Mouse (Mus musculus) stomach, embryonic 15.5 days (tissue): ENCODE results near the gene Hsf2bp. TPM values are rescaled to one million over a fixed set of nuclear protein-coding genes. Genes with fewer than 3 reads are reported as not detected.
A peak's percentile ranks its signal among the peaks of the same experiment; 100 is the strongest.

Source experiments
- ATAC-seq: fragments of 200-750 bp; cut with Nextera tagmentation; 2 replicates; pipeline ENCODE4 v1.8.0; 2017; ENCODE audit warnings: low read depth, moderate number of reproducible peaks, moderate TSS enrichment; ENCODE audit not compliant: insufficient read depth, low FRiP score
- H3K27ac ChIP-seq: fragments of 300-500 bp; sonication (generic); 2 replicates; pipeline ENCODE4 v1.5.1; 2015; ENCODE audit warnings: mild to moderate bottlenecking, inconsistent platforms
- H3K27me3 ChIP-seq: fragments of 300-500 bp; sonication (generic); replicated peaks from 2 replicates; pipeline ENCODE4 v1.6.1; 2015; ENCODE audit warnings: inconsistent platforms
- H3K36me3 ChIP-seq: fragments of 300-500 bp; sonication (generic); 2 replicates; pipeline ENCODE4 v1.6.1; 2015; ENCODE audit warnings: inconsistent platforms
- H3K4me1 ChIP-seq: fragments of 300-500 bp; sonication (generic); 2 replicates; pipeline ENCODE4 v1.6.1; 2015; ENCODE audit warnings: inconsistent platforms
- H3K4me2 ChIP-seq: fragments of 300-500 bp; sonication (generic); 2 replicates; pipeline ENCODE4 v1.6.1; 2015; ENCODE audit warnings: mild to moderate bottlenecking, inconsistent platforms
- H3K4me3 ChIP-seq: fragments of 300-500 bp; sonication (generic); replicated peaks from 2 replicates; pipeline ENCODE4 v1.5.1; 2015; ENCODE audit warnings: inconsistent platforms
- H3K9ac ChIP-seq: fragments of 300-500 bp; sonication (generic); 2 replicates; pipeline ENCODE4 v1.6.1; 2015; ENCODE audit warnings: inconsistent platforms
- H3K9me3 ChIP-seq: fragments of 300-500 bp; sonication (generic); 2 replicates; pipeline ENCODE4 v1.6.1; 2016; ENCODE audit warnings: inconsistent platforms
- WGBS: fragments of 180-500 bp; shearing (Covaris S2); methylation state at CpG from one replicate; pipeline ENCODE4 v1.1.7; 2015; 5-methylcytosine and 5-hydroxymethylcytosine counted together
- polyA plus RNA-seq: library from polyadenylated mRNA; unstranded; fragments of >200 nt; fragmentation: Nextera tagmentation; extraction: Ambion mirVana; gene quantifications from 2 replicates; pipeline ENCODE4 v1.2.1, GENCODE M21; 2015

Hsf2bp gene
- polyA plus RNA-seq, 1 experiment from 2014 or later, result 0.50 TPM

- no peak for ATAC-seq
- Histone ChIP-seq H3K4me1 (no peaks in the 10 kb centered on the region), H3K27me3 (no peaks in the 10 kb centered on the region), H3K4me3 (no peak overlapping the region), H3K36me3 (no peaks in the 10 kb centered on the region), H3K9me3 (no peaks in the 10 kb centered on the region), H3K27ac (no peak overlapping the region), H3K4me2 (no peak overlapping the region), H3K9ac (no peak overlapping the region)
- WGBS, result 79% methylated on average over 6 of the region's 6 CpGs
Measured at GRCm38 (mm10) chr17:31976501-31976900, 59.6 kb downstream of the Hsf2bp start.

GRCm38 (mm10) chr17:31974694-31975093 is 61.5 kb downstream of the Hsf2bp start:
- H3K4me2 ChIP-seq, result no peak overlapping the region
- no peaks in the 10 kb centered on the region for H3K9me3 ChIP-seq
- WGBS, result 72% methylated on average over 5 of the region's 5 CpGs
- H3K4me3 ChIP-seq, result no peak overlapping the region
- no peaks in the 10 kb centered on the region for H3K27me3 ChIP-seq
- H3K27ac ChIP-seq, result no peak overlapping the region
- H3K36me3 ChIP-seq, result no peaks in the 10 kb centered on the region
- no peaks in the 10 kb centered on the region for H3K4me1 ChIP-seq
- H3K9ac ChIP-seq, result no peak overlapping the region
- ATAC-seq, result no peak

DNA sequence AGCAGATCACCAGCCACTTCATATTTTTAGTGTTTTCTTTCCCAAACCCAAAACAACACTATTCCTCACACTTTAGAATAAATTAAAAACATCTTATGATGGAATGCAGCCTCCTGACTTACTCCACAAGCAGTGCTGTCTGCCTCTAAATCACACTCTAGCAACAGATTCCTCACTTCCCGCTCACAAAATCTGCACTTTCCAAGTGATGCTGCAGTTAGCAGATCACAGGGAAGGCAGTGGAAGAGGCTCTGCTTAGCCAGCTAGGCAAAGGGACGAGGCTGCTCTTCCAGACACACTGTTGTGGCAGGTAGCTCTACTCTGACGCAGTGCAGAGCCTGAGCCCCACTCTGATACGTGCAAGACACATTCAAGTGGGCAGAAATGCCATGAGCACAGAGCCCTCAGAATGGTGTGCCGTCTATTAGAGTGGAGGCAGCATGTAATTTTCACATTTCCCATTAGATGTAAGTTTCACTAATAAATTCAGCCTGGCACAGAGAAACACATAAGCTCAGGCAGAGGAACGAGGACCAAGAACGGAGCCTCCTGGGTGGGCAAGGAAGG is 62.4 kb downstream of the Hsf2bp start:
- Histone ChIP-seq H3K4me2 (no peak overlapping the region), H3K9ac (no peak overlapping the region), H3K27ac (no peak overlapping the region), H3K4me3 (no peak overlapping the region), H3K9me3 (no peaks in the 10 kb centered on the region), H3K4me1 (no peaks in the 10 kb centered on the region), H3K27me3 (no peaks in the 10 kb centered on the region), H3K36me3 (no peaks in the 10 kb centered on the region)
- no peak for ATAC-seq
- 61% methylated on average over 7 of the region's 7 CpGs for WGBS

DNA sequence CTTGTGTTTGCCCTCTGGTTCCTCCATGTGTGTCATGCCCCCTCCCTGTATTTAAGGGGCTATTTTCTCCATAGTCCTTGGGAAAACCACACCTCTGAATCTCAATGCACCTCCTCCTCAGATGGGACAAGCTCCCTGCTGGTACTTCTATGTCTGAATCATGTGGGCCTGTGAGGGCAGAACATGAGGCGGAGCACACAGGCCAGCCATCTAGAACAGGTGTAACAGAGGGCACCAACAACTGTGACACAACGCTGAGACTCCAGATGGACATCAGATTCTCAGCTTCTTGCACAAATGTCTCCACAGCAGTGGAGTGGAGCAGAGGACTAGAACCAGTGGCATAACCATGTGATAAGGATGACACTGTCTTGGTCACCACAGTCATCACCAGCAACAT is 65.3 kb downstream of the Hsf2bp start:
- H3K9me3 ChIP-seq, result no peaks in the 10 kb centered on the region
- no peak overlapping the region for H3K27ac ChIP-seq
- no peak overlapping the region for H3K9ac ChIP-seq
- H3K36me3 ChIP-seq, result no peaks in the 10 kb centered on the region
- H3K4me3 ChIP-seq, result no peak overlapping the region
- no peaks in the 10 kb centered on the region for H3K27me3 ChIP-seq
- no peak overlapping the region for H3K4me2 ChIP-seq
- no peak for ATAC-seq
- WGBS, result 97% methylated on average over 2 of the region's 2 CpGs
- no peaks in the 10 kb centered on the region for H3K4me1 ChIP-seq

DNA sequence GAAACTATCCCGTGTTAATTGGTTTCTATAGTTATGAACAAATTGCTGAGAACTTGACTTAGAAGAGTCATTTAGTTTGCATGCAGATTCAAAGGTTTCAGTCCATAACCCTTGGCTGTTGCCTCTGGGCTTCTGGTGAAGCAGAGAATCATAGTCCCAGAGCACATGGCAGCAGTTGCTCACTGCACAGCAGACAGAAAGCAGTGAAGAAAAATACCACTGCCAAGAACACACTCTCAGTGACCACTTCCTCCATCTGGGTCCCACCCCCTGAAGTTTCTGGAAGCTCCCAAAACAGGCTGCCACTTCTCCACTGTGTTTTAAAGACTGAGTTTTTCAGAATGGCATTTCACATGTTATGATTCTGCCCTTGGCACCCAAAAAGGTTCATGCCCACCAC is 67.3 kb downstream of the Hsf2bp start:
- H3K36me3 ChIP-seq, result no peaks in the 10 kb centered on the region
- H3K4me3 ChIP-seq, result no peak overlapping the region
- H3K9ac ChIP-seq, result no peak overlapping the region
- 0 out of 2 replicates have a peak, but pooled peaks cover 3% of the 10 kb centered on the region for H3K4me1 ChIP-seq
- ATAC-seq, result no peak
- H3K27ac ChIP-seq, result no peak overlapping the region
- 83% methylated on average over 1 of the region's 1 CpGs for WGBS
- H3K9me3 ChIP-seq, result no peaks in the 10 kb centered on the region
- no peak overlapping the region for H3K4me2 ChIP-seq
- no peaks in the 10 kb centered on the region for H3K27me3 ChIP-seq

GRCm38 (mm10) chr17:31967311-31967710 is 68.8 kb downstream of the Hsf2bp start:
- Histone ChIP-seq H3K4me1 (0 out of 2 replicates have a peak, but pooled peaks cover 3% of the 10 kb centered on the region), H3K27ac (no peak overlapping the region), H3K4me3 (no peak overlapping the region), H3K27me3 (no peaks in the 10 kb centered on the region), H3K4me2 (no peak overlapping the region), H3K9me3 (no peaks in the 10 kb centered on the region), H3K9ac (no peak overlapping the region), H3K36me3 (no peaks in the 10 kb centered on the region)
- WGBS, result 67% methylated on average over 4 of the region's 4 CpGs
- ATAC-seq, result no peak

GRCm38 (mm10) chr17:31966566-31966965 is 69.6 kb downstream of the Hsf2bp start:
- Histone ChIP-seq H3K4me2 (no peak overlapping the region), H3K9ac (no peak overlapping the region), H3K4me1 (0 out of 2 replicates have a peak, but pooled peaks cover 3% of the 10 kb centered on the region), H3K27ac (no peak overlapping the region), H3K36me3 (no peaks in the 10 kb centered on the region), H3K27me3 (no peaks in the 10 kb centered on the region), H3K4me3 (no peak overlapping the region), H3K9me3 (no peaks in the 10 kb centered on the region)
- WGBS, result 89% methylated on average over 1 of the region's 1 CpGs
- ATAC-seq, result no peak

GRCm38 (mm10) chr17:31965623-31966022 is 70.5 kb downstream of the Hsf2bp start:
- no peaks in the 10 kb centered on the region for H3K9me3 ChIP-seq
- peak overlapping the region; percentile 60 for H3K27ac ChIP-seq
- H3K27me3 ChIP-seq, result no peaks in the 10 kb centered on the region
- ATAC-seq, result peak; percentile 65
- no peak overlapping the region for H3K9ac ChIP-seq
- H3K4me1 ChIP-seq, result 0 out of 2 replicates have a peak, but pooled peaks cover 3% of the 10 kb centered on the region
- H3K4me3 ChIP-seq, result no peak overlapping the region
- 24% methylated on average over 2 of the region's 2 CpGs for WGBS
- no peak overlapping the region for H3K4me2 ChIP-seq
- H3K36me3 ChIP-seq, result no peaks in the 10 kb centered on the region

DNA sequence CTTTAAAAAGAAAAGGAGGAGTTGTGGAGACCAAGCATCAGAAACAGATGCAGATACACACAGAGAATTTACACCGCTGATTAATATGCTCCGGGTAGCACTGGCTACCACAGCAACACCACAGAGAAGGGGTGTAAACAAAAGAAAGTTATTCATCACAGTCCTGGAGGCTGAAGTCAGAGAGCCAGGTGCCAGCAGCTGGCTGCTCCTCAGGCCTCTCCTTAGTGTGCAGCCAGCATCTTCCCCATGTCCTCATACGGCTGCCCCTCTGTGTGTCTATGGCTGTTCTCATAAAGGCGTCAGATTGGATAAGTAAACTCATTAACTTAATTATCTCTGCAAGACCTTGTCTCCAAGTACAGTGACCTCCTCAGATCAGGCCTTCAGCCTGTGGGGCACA is 73.2 kb downstream of the Hsf2bp start:
- H3K4me2 ChIP-seq, result no peak overlapping the region
- no peaks in the 10 kb centered on the region for H3K27me3 ChIP-seq
- ATAC-seq, result no peak
- H3K4me1 ChIP-seq, result 0 out of 2 replicates have a peak, but pooled peaks cover 3% of the 10 kb centered on the region
- H3K9ac ChIP-seq, result no peak overlapping the region
- no peaks in the 10 kb centered on the region for H3K36me3 ChIP-seq
- H3K9me3 ChIP-seq, result no peaks in the 10 kb centered on the region
- no peak overlapping the region for H3K27ac ChIP-seq
- no peak overlapping the region for H3K4me3 ChIP-seq
- 52% methylated on average over 4 of the region's 4 CpGs for WGBS

- no peak overlapping the region for H3K4me2 ChIP-seq
- H3K9ac ChIP-seq, result no peak overlapping the region
- H3K9me3 ChIP-seq, result no peaks in the 10 kb centered on the region
- no peak for ATAC-seq
- H3K4me3 ChIP-seq, result no peak overlapping the region
- 0 out of 2 replicates have a peak, but pooled peaks cover 3% of the 10 kb centered on the region for H3K4me1 ChIP-seq
- no peaks in the 10 kb centered on the region for H3K36me3 ChIP-seq
- 78% methylated on average over 5 of the region's 5 CpGs for WGBS
- no peak overlapping the region for H3K27ac ChIP-seq
- no peaks in the 10 kb centered on the region for H3K27me3 ChIP-seq
Measured at GRCm38 (mm10) chr17:31962281-31962680, 73.9 kb downstream of the Hsf2bp start.

DNA sequence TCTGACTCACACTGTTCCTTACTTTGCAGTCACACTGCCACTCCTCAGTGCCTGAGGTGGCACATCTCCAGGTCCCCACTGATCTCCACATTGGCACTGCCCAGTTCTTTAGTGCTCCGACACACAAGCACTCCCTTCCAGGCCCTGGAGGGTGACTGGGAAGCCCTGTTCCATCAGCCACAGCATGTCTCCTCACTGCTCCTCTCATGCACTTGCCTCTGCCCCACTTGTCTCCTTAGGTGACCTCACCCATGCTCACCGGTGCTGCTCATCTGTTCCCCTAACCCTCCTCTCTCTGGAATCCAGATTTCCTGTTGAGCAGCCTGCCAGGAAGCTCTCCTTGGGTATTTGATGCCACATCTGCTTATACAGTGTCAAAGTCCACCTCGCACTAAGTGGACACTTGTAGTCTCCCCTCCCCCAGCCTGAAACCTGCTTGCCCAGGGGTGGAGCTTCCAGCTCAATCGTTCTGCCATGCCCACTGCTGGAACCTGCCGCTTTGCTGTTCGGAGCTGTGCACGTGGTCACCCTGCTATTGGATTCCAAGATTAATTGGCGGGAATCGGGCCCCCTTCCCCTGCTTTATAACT is 81.5 kb downstream of the Hsf2bp start:
- no peak overlapping the region for H3K4me2 ChIP-seq
- no peak overlapping the region for H3K4me3 ChIP-seq
- H3K36me3 ChIP-seq, result no peaks in the 10 kb centered on the region
- ATAC-seq, result no peak
- H3K9me3 ChIP-seq, result no peaks in the 10 kb centered on the region
- H3K27me3 ChIP-seq, result no peaks in the 10 kb centered on the region
- no peak overlapping the region for H3K9ac ChIP-seq
- no peaks in the 10 kb centered on the region for H3K4me1 ChIP-seq
- WGBS, result 89% methylated on average over 9 of the region's 9 CpGs
- H3K27ac ChIP-seq, result no peak overlapping the region

DNA sequence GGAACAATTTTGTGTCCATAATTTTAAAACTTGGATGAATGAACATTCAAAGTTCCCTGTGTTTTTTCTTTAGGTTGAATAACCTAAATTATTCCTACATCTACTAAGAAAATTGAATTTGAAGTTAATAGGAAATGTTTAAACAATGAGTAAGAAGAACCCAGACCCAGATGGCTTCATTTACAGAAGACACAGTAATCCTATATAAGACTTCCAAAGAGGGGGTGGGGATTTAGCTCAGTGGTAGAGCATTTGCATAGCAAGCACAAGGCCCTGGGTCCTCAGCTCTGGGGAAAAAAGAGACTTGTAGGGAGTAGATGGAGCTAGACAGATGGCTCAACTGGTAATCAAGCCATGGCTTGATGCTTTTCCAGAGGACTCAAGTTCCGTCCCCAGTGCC is 87.1 kb downstream of the Hsf2bp start:
- 75% methylated on average over 1 of the region's 1 CpGs for WGBS
- Histone ChIP-seq H3K27me3 (no peaks in the 10 kb centered on the region), H3K4me1 (no peaks in the 10 kb centered on the region; the same call in 1 of the 2 replicates), H3K36me3 (no peaks in the 10 kb centered on the region), H3K4me3 (no peak overlapping the region), H3K9ac (no peak overlapping the region), H3K4me2 (no peak overlapping the region), H3K9me3 (no peaks in the 10 kb centered on the region), H3K27ac (no peak overlapping the region)
- no peak for ATAC-seq
